In the genomic region with DNA sequence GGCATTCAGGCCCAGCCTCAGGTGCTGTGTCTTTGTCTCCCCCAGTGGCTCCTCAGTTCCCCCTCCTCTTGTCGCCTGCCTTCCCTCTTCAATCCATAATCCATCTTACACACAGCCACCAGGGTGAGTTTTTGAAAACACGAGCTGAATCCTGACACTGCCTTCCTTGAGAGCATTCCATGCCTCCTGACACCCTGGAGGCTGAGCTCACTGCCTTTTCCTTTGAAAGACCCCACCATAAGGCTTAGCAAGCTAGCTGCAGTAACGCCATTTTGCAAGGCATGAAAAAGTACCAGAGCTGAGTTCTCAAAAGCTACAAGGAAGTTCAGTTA, we compare ENCODE assay signal across 8 mouse cellular contexts. TPM values are rescaled to one million over a fixed set of nuclear protein-coding genes. Genes with fewer than 3 reads are reported as not detected.
DNase-seq lines count a peak whose midpoint lies in the region; ATAC-seq and TF ChIP-seq lines count a peak whose summit lies in the region.
"Not testable (repeated sequence)": the region's sequence is repeated elsewhere in the genome, so short reads cannot be mapped to it uniquely, and the experiment has no call there.

No protein-coding gene starts in this region.

- H3K36me3 ChIP-seq in forebrain, embryonic 11.5 days (ENCODE audit: control insufficient read depth, insufficient read depth, low read length); heart, embryonic 13.5 days; limb, embryonic 11.5 days (ENCODE audit: control insufficient read depth, insufficient read depth, low read length); lung, embryonic 14.5 days (ENCODE audit: insufficient read depth); myocyte (ENCODE audit: control insufficient read depth, insufficient read depth); stomach, postnatal 0 days (ENCODE audit: control insufficient read depth, insufficient read depth, low read length): not testable (repeated sequence)

- TF ChIP-seq EP300 in stomach, postnatal 0 days (optimal IDR thresholded peaks at IDR 0.05), result not testable (repeated sequence)

- not testable (repeated sequence) for H3K27me3 ChIP-seq in forebrain, embryonic 11.5 days (ENCODE audit: control insufficient read depth, insufficient read depth, low read length); heart, embryonic 13.5 days (replicated peaks); limb, embryonic 11.5 days (ENCODE audit: control insufficient read depth, insufficient read depth, low read length); lung, embryonic 14.5 days (ENCODE audit: insufficient read depth, low read length); myocyte (ENCODE audit: control insufficient read depth, insufficient read depth, insufficient read length); stomach, postnatal 0 days (ENCODE audit: control insufficient read depth, insufficient read depth, low read length)

- peak; percentile 18; the same call in 1 of the 2 replicates for TF ChIP-seq CTCF in lung, embryonic 14.5 days (IDR thresholded peaks at IDR 0.05; ENCODE audit: low read depth)
- TF ChIP-seq CTCF in stomach, postnatal 0 days (IDR thresholded peaks at IDR 0.05; ENCODE audit: low read depth), result not testable (repeated sequence)

- H3K79me2 ChIP-seq in myocyte (ENCODE audit: control insufficient read depth, insufficient read depth), result not testable (repeated sequence)

- H3K9ac ChIP-seq in forebrain, embryonic 11.5 days (ENCODE audit: low read length), result peak overlapping the region; percentile 12; the same call in 1 of the 2 replicates
- peak overlapping the region; percentile 80 for H3K9ac ChIP-seq in heart, embryonic 13.5 days
- not testable (repeated sequence) for H3K9ac ChIP-seq in limb, embryonic 11.5 days (ENCODE audit: low read length)
- H3K9ac ChIP-seq in lung, embryonic 14.5 days, result peak overlapping the region; percentile 8; the same call in 1 of the 2 replicates
- peak overlapping the region; percentile 43 for H3K9ac ChIP-seq in stomach, postnatal 0 days (ENCODE audit: low read length)

- not testable (repeated sequence) for TF ChIP-seq POLR2A in myocyte (IDR thresholded peaks at IDR 0.05; ENCODE audit: insufficient read length, low read depth)

- H3K9me3 ChIP-seq in forebrain, embryonic 11.5 days (ENCODE audit: control insufficient read depth, low read length); heart, embryonic 13.5 days; limb, embryonic 11.5 days (ENCODE audit: control insufficient read depth, low read length); lung, embryonic 14.5 days (ENCODE audit: low read depth, low read length); stomach, postnatal 0 days (ENCODE audit: control insufficient read depth, low read length): not testable (repeated sequence)

- peak overlapping the region; percentile 79 for H3K27ac ChIP-seq in brown adipose tissue, adult 24 weeks (replicated peaks; ENCODE audit: low read depth, low read length)
- peak overlapping the region; percentile 70 for H3K27ac ChIP-seq in forebrain, embryonic 11.5 days (ENCODE audit: low read depth, low read length)
- H3K27ac ChIP-seq in heart, embryonic 13.5 days (replicated peaks), result peak overlapping the region; percentile 99
- peak overlapping the region; percentile 51; the same call in 1 of the 2 replicates for H3K27ac ChIP-seq in limb, embryonic 11.5 days (replicated peaks; ENCODE audit: low read depth, low read length)
- peak overlapping the region; percentile 95 for H3K27ac ChIP-seq in lung, embryonic 14.5 days (ENCODE audit: low read depth)
- peak overlapping the region; percentile 93 for H3K27ac ChIP-seq in stomach, postnatal 0 days (replicated peaks)

- 14% methylated on average over 3 of the region's 3 CpGs for WGBS in forebrain, embryonic 11.5 days
- WGBS in heart, embryonic 13.5 days, result 10% methylated on average over 3 of the region's 3 CpGs
- WGBS in limb, embryonic 11.5 days, result 11% methylated on average over 3 of the region's 3 CpGs
- WGBS in lung, embryonic 14.5 days, result 2% methylated on average over 3 of the region's 3 CpGs
- WGBS in stomach, postnatal 0 days, result 21% methylated on average over 3 of the region's 3 CpGs

- H3ac ChIP-seq in myocyte (ENCODE audit: control insufficient read depth, insufficient read length), result not testable (repeated sequence)

- H3K4me3 ChIP-seq in brown adipose tissue, adult 24 weeks (ENCODE audit: insufficient read depth, low read depth, low read length), result peak overlapping the region; percentile 51
- peak overlapping the region; percentile 6; the same call in 1 of the 2 replicates for H3K4me3 ChIP-seq in forebrain, embryonic 11.5 days (ENCODE audit: low read depth, low read length)
- H3K4me3 ChIP-seq in heart, embryonic 13.5 days, result peak overlapping the region; percentile 28
- not testable (repeated sequence) for H3K4me3 ChIP-seq in limb, embryonic 11.5 days (ENCODE audit: low read depth, low read length); myocyte; stomach, postnatal 0 days (ENCODE audit: low read depth, low read length)
- H3K4me3 ChIP-seq in lung, embryonic 14.5 days (ENCODE audit: low read depth, low read length), result peak overlapping the region; percentile 21; the same call in 1 of the 2 replicates

- not testable (repeated sequence) for ATAC-seq in forebrain, embryonic 11.5 days (replicated peaks; ENCODE audit: low FRiP score); heart, embryonic 13.5 days (ENCODE audit: extremely low read depth, insufficient number of reproducible peaks, low FRiP score, low TSS enrichment); lung, embryonic 14.5 days (ENCODE audit: insufficient read depth); stomach, postnatal 0 days (ENCODE audit: low FRiP score, low TSS enrichment)
- 0 out of 2 replicates have a peak, but pooled peaks have one; percentile 27 for ATAC-seq in limb, embryonic 11.5 days (ENCODE audit: insufficient number of reproducible peaks, low FRiP score, low TSS enrichment, low read depth)

- DNase-seq in forebrain, embryonic 11.5 days (ENCODE audit: low spot score); stomach, postnatal 0 days (ENCODE audit: low spot score): not testable (repeated sequence)
- DNase-seq in induced T-regulatory cell, adult 2 months (ENCODE audit: low read depth), result peak; percentile 64
- DNase-seq in limb, embryonic 11.5 days (ENCODE audit: low spot score), result peak; percentile 50
- DNase-seq in lung, embryonic 14.5 days, result peak; percentile 52

- peak overlapping the region; percentile 41 for H3K4me2 ChIP-seq in forebrain, embryonic 11.5 days (ENCODE audit: low read depth, low read length, severe bottlenecking)
- peak overlapping the region; percentile 61 for H3K4me2 ChIP-seq in heart, embryonic 13.5 days
- H3K4me2 ChIP-seq in limb, embryonic 11.5 days (ENCODE audit: low read depth, severe bottlenecking), result peak overlapping the region; percentile 22; the same call in 1 of the 2 replicates
- H3K4me2 ChIP-seq in lung, embryonic 14.5 days, result peak overlapping the region; percentile 52
- H3K4me2 ChIP-seq in myocyte (ENCODE audit: low read depth), result peak overlapping the region; percentile 41
- H3K4me2 ChIP-seq in stomach, postnatal 0 days (replicated peaks; ENCODE audit: low read depth), result peak overlapping the region; percentile 36

- H3K4me1 ChIP-seq in brown adipose tissue, adult 24 weeks (ENCODE audit: control insufficient read depth, insufficient read depth, insufficient read length, low read length), result peaks cover 34% of the 10 kb centered on the region
- peaks cover 18% of the 10 kb centered on the region for H3K4me1 ChIP-seq in forebrain, embryonic 11.5 days (replicated peaks; ENCODE audit: control insufficient read depth, insufficient read depth, low read length)
- H3K4me1 ChIP-seq in heart, embryonic 13.5 days, result peaks cover 51% of the 10 kb centered on the region
- H3K4me1 ChIP-seq in limb, embryonic 11.5 days (ENCODE audit: control insufficient read depth, insufficient read depth, low read length), result peaks cover 42% of the 10 kb centered on the region
- H3K4me1 ChIP-seq in lung, embryonic 14.5 days (ENCODE audit: insufficient read depth), result peaks cover 40% of the 10 kb centered on the region
- peaks cover 17% of the 10 kb centered on the region for H3K4me1 ChIP-seq in stomach, postnatal 0 days (replicated peaks; ENCODE audit: control insufficient read depth, insufficient read depth)

RNA-seq across cellular contexts. Expression of a gene that starts 34.6 kb away (rescaled TPM):
- polyA plus RNA-seq in brown adipose tissue, adult 24 weeks (2012; ENCODE audit: insufficient read depth, insufficient read length, missing spikeins), result 39.6 and 39.8 TPM in 2 replicates
- 28.8 and 33.2 TPM in 2 replicates for polyA plus RNA-seq in forebrain, embryonic 11.5 days (2014; fragmentation: Nextera tagmentation; extraction: Ambion mirVana)
- polyA plus RNA-seq in heart, embryonic 13.5 days (2015; fragmentation: Nextera tagmentation; extraction: Ambion mirVana), result 64.6 and 72.7 TPM in 2 replicates
- 54.7 and 63.6 TPM in 2 replicates for polyA plus RNA-seq in limb, embryonic 11.5 days (2014; fragmentation: Nextera tagmentation; extraction: Ambion mirVana)
- 96.3 and 101 TPM in 2 replicates for polyA plus RNA-seq in lung, embryonic 14.5 days (2014; fragmentation: Nextera tagmentation; extraction: Ambion mirVana)
- 62.0 TPM for polyA plus RNA-seq in myocyte (2012; fragmentation: generic; extraction: Trizol)
- polyA plus RNA-seq in stomach, postnatal 0 days (2015; fragmentation: Nextera tagmentation; extraction: Ambion mirVana), result 71.4 and 84.2 TPM in 2 replicates
